Mouse (Mus musculus) CH12.LX (cell line): Measurements from ENCODE around the gene P2ry14.

Source experiments
- CTCF ChIP-seq, 2 experiments: IDR thresholded peaks in 1 of 2; conservative IDR thresholded peaks in 1 of 2; 2 replicates each; pipeline ENCODE4 v1.5.1; 2011 to 2012; ENCODE audit warnings: low read depth in 2 of 2, low read length in 2 of 2, improper control_type of control experiment in 1 of 2, inconsistent platforms in 1 of 2, mild to moderate bottlenecking in 1 of 2, moderate library complexity in 1 of 2
- GABPA ChIP-seq: IDR thresholded peaks from 2 replicates; pipeline ENCODE4 v1.6.1; 2012; ENCODE audit warnings: low read depth, low read length, improper control_type of control experiment, inconsistent platforms; ENCODE audit not compliant: insufficient replicate concordance
- RAD21 ChIP-seq: IDR thresholded peaks from 2 replicates; pipeline ENCODE4 v1.6.1; 2011; ENCODE audit warnings: low read depth, mild to moderate bottlenecking, low read length, improper control_type of control experiment, moderate library complexity

DNA sequence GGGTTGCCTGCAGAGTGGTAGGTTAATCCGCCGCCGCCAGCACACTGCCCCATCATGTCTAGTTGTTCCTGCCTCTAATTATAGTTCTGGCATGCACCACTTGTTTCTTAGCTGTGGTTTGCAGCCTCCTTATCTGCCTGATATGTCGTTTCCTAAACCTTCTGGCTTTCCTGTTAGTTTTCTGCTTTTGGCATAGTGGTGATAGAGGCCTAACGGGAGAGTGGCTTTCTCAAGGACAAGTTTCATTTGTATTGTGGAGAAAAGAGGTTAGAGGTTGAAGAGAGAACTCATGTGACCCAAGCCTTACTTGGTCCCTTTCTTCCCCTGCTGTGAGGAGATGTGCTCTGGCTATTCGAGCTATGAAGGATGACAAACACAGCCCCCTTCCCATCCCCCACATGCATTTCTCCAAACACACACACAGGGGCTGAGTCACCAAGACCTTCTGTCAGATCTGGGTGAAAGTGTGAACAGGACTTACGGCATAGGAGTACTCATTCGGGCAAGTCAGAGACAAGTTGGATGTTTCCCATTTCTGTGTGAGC, 39.4 kb downstream of the P2ry14 start:
- TF ChIP-seq RAD21 (no peak), CTCF (conservative IDR thresholded peaks at IDR 0.05 in 1 of 2, IDR thresholded peaks at IDR 0.05 in 1 of 2; ENCODE audit: low read depth in 2 of 2, low read length in 2 of 2) (no peak), GABPA (no peak)
